Mouse (Mus musculus) intestine, embryonic 15.5 days (tissue): Measurements from ENCODE around the gene Tmem131. TPM values are rescaled to one million over a fixed set of nuclear protein-coding genes. Genes with fewer than 3 reads are reported as not detected.

ENCODE experiments used
- ATAC-seq: fragments of 200-750 bp; cut with Nextera tagmentation; 2 replicates; pipeline ENCODE4 v1.8.0; 2017; ENCODE audit warnings: moderate TSS enrichment, moderate library complexity
- H3K27ac ChIP-seq: fragments of 300-500 bp; sonication (generic); 2 replicates; pipeline ENCODE4 v1.5.1; 2015; ENCODE audit warnings: mild to moderate bottlenecking, inconsistent platforms
- H3K27me3 ChIP-seq: fragments of 300-500 bp; sonication (generic); replicated peaks from 2 replicates; pipeline ENCODE4 v1.6.1; 2015; ENCODE audit warnings: inconsistent platforms
- H3K36me3 ChIP-seq: fragments of 300-500 bp; sonication (generic); 2 replicates; pipeline ENCODE4 v1.6.1; 2015; ENCODE audit warnings: inconsistent platforms
- H3K4me1 ChIP-seq: fragments of 300-500 bp; sonication (generic); replicated peaks from 2 replicates; pipeline ENCODE4 v1.6.1; 2015; ENCODE audit warnings: inconsistent platforms
- H3K4me2 ChIP-seq: fragments of 300-500 bp; sonication (generic); replicated peaks from 2 replicates; pipeline ENCODE4 v1.6.1; 2015; ENCODE audit warnings: mild to moderate bottlenecking, inconsistent platforms
- H3K4me3 ChIP-seq: fragments of 300-500 bp; sonication (generic); replicated peaks from 2 replicates; pipeline ENCODE4 v1.5.1; 2015; ENCODE audit warnings: inconsistent platforms
- H3K9ac ChIP-seq: fragments of 300-500 bp; sonication (generic); 2 replicates; pipeline ENCODE4 v1.6.1; 2015; ENCODE audit warnings: inconsistent platforms
- H3K9me3 ChIP-seq: fragments of 300-500 bp; sonication (generic); 2 replicates; pipeline ENCODE4 v1.6.1; 2016; ENCODE audit warnings: inconsistent platforms
- WGBS: fragments of 180-500 bp; shearing (Covaris S2); methylation state at CpG from one replicate; pipeline ENCODE4 v1.1.7; 2015; 5-methylcytosine and 5-hydroxymethylcytosine counted together
- polyA plus RNA-seq: library from polyadenylated mRNA; unstranded; fragments of >200 nt; fragmentation: Nextera tagmentation; extraction: Ambion mirVana; gene quantifications from 2 replicates; pipeline ENCODE4 v1.2.1, GENCODE M21; 2015

The Tmem131 gene
- polyA plus RNA-seq, 1 experiment from 2014 or later: 13.7 TPM

- Histone ChIP-seq H3K4me3 (no peak overlapping the region), H3K27me3 (no peaks in the 10 kb centered on the region), H3K9me3 (no peaks in the 10 kb centered on the region), H3K27ac (no peak overlapping the region), H3K4me2 (no peak overlapping the region), H3K9ac (no peak overlapping the region), H3K36me3 (no peaks in the 10 kb centered on the region), H3K4me1 (no peaks in the 10 kb centered on the region)
- 80% methylated on average over 6 of the region's 6 CpGs for whole genome bisulfite sequencing
- ATAC-seq: no peak
Observed at GRCm38 (mm10) chr1:36753932-36754675, 189.4 kb downstream of the Tmem131 start.

GRCm38 (mm10) chr1:36746452-36746851 is 197.0 kb downstream of the Tmem131 start:
- H3K4me2 ChIP-seq: no peak overlapping the region
- 0 out of 2 replicates have a peak, but pooled peaks cover 5% of the 10 kb centered on the region for H3K27me3 ChIP-seq
- H3K4me3 ChIP-seq: no peak overlapping the region
- WGBS: 49% methylated on average over 15 of the region's 15 CpGs
- H3K36me3 ChIP-seq: no peaks in the 10 kb centered on the region
- no peak overlapping the region for H3K27ac ChIP-seq
- 0 out of 2 replicates have a peak, but pooled peaks cover 3% of the 10 kb centered on the region for H3K4me1 ChIP-seq
- H3K9me3 ChIP-seq: no peaks in the 10 kb centered on the region
- H3K9ac ChIP-seq: no peak overlapping the region
- no peak for ATAC-seq

GRCm38 (mm10) chr1:36745661-36746060 is 197.8 kb downstream of the Tmem131 start:
- H3K27me3 ChIP-seq: 0 out of 2 replicates have a peak, but pooled peaks cover 5% of the 10 kb centered on the region
- no peaks in the 10 kb centered on the region for H3K36me3 ChIP-seq
- 0 out of 2 replicates have a peak, but pooled peaks cover 3% of the 10 kb centered on the region for H3K4me1 ChIP-seq
- H3K27ac ChIP-seq: no peak overlapping the region
- no peaks in the 10 kb centered on the region for H3K9me3 ChIP-seq
- H3K4me3 ChIP-seq: no peak overlapping the region
- no peak for ATAC-seq
- 63% methylated on average over 4 of the region's 4 CpGs for WGBS
- no peak overlapping the region for H3K4me2 ChIP-seq
- no peak overlapping the region for H3K9ac ChIP-seq

- Histone ChIP-seq H3K27me3 (0 out of 2 replicates have a peak, but pooled peaks cover 5% of the 10 kb centered on the region), H3K4me1 (0 out of 2 replicates have a peak, but pooled peaks cover 3% of the 10 kb centered on the region), H3K9ac (no peak overlapping the region; the same call in 1 of the 2 replicates), H3K4me3 (peak overlapping the region; percentile 22), H3K9me3 (no peaks in the 10 kb centered on the region), H3K27ac (no peak overlapping the region), H3K4me2 (peak overlapping the region; percentile 49), H3K36me3 (no peaks in the 10 kb centered on the region)
- ATAC-seq: peak; percentile 47; the same call in 1 of the 2 replicates
- WGBS: 24% methylated on average over 17 of the region's 17 CpGs
Observed at GRCm38 (mm10) chr1:36744268-36744944, 199.1 kb downstream of the Tmem131 start.

GRCm38 (mm10) chr1:36743046-36743445 is 200.4 kb downstream of the Tmem131 start:
- 0 out of 2 replicates have a peak, but pooled peaks cover 5% of the 10 kb centered on the region for H3K27me3 ChIP-seq
- H3K27ac ChIP-seq: no peak overlapping the region
- H3K4me2 ChIP-seq: no peak overlapping the region
- H3K4me3 ChIP-seq: no peak overlapping the region
- H3K9me3 ChIP-seq: no peaks in the 10 kb centered on the region
- 0 out of 2 replicates have a peak, but pooled peaks cover 3% of the 10 kb centered on the region for H3K4me1 ChIP-seq
- WGBS: 78% methylated on average over 9 of the region's 9 CpGs
- no peak overlapping the region for H3K9ac ChIP-seq
- no peak for ATAC-seq
- no peaks in the 10 kb centered on the region for H3K36me3 ChIP-seq

Other genes starting within 250 kb of the Tmem131 start
- 0.34 TPM in 1 of 2 replicates, not detected in the other for gene 4933424G06Rik, start 233.5 kb downstream of the Tmem131 start, polyA plus RNA-seq
- 90.3 and 92.0 TPM in 2 replicates for gene Actr1b, start 229.2 kb downstream of the Tmem131 start, polyA plus RNA-seq
- gene Zap70, start 181.9 kb downstream of the Tmem131 start, polyA plus RNA-seq: 0.48 and 0.52 TPM in 2 replicates
- gene Vwa3b, start 82.9 kb upstream of the Tmem131 start, polyA plus RNA-seq: 1.7 and 1.9 TPM in 2 replicates